Mouse (Mus musculus) testis, adult 2 months (tissue): ENCODE data around the gene Nup98. TPM values are rescaled to one million over a fixed set of nuclear protein-coding genes. Genes with fewer than 3 reads are reported as not detected.

Source experiments
- H3K27ac ChIP-seq: fragments of 200-500 bp; 2 replicates; pipeline ENCODE4 v1.5.1; 2012; ENCODE audit warnings: low read depth, low read length; ENCODE audit not compliant: control insufficient read depth, insufficient read depth
- H3K27me3 ChIP-seq: fragments of 200-500 bp; 2 replicates; pipeline ENCODE4 v1.6.1; 2012; ENCODE audit warnings: mild to moderate bottlenecking, low read length, moderate library complexity; ENCODE audit not compliant: control insufficient read depth, insufficient read depth
- H3K36me3 ChIP-seq: fragments of 200-500 bp; 2 replicates; pipeline ENCODE4 v1.6.1; 2012; ENCODE audit warnings: mild to moderate bottlenecking, low read length; ENCODE audit not compliant: control insufficient read depth, insufficient read depth
- H3K4me1 ChIP-seq: fragments of 200-500 bp; 2 replicates; pipeline ENCODE4 v1.6.1; 2012; ENCODE audit warnings: low read length; ENCODE audit not compliant: control insufficient read depth, insufficient read depth
- H3K4me3 ChIP-seq: fragments of 200-500 bp; 2 replicates; pipeline ENCODE4 v1.5.1; 2012; ENCODE audit warnings: low read depth, mild to moderate bottlenecking, low read length, moderate library complexity, mixed read lengths; ENCODE audit not compliant: control insufficient read depth
- CTCF ChIP-seq: fragments of 200-500 bp; IDR thresholded peaks from 2 replicates; pipeline ENCODE4 v1.5.1; 2012; ENCODE audit warnings: low read depth, mild to moderate bottlenecking, inconsistent platforms, low read length, moderate library complexity; ENCODE audit not compliant: control insufficient read depth, insufficient read depth, insufficient replicate concordance
- POLR2A ChIP-seq: fragments of 200-500 bp; IDR thresholded peaks from 2 replicates; pipeline ENCODE4 v1.6.1; 2012; ENCODE audit warnings: low read depth, mild to moderate bottlenecking, inconsistent platforms, low read length, moderate library complexity; ENCODE audit not compliant: control insufficient read depth
- polyA plus RNA-seq: library from polyadenylated mRNA; depleted of rRNA; stranded (reverse); fragments of >200 nt; gene quantifications from 2 replicates; pipeline ENCODE4 v1.2.3, GENCODE M21; 2012

Nup98 gene
- polyA plus RNA-seq, 1 experiment, result 126 TPM

DNA sequence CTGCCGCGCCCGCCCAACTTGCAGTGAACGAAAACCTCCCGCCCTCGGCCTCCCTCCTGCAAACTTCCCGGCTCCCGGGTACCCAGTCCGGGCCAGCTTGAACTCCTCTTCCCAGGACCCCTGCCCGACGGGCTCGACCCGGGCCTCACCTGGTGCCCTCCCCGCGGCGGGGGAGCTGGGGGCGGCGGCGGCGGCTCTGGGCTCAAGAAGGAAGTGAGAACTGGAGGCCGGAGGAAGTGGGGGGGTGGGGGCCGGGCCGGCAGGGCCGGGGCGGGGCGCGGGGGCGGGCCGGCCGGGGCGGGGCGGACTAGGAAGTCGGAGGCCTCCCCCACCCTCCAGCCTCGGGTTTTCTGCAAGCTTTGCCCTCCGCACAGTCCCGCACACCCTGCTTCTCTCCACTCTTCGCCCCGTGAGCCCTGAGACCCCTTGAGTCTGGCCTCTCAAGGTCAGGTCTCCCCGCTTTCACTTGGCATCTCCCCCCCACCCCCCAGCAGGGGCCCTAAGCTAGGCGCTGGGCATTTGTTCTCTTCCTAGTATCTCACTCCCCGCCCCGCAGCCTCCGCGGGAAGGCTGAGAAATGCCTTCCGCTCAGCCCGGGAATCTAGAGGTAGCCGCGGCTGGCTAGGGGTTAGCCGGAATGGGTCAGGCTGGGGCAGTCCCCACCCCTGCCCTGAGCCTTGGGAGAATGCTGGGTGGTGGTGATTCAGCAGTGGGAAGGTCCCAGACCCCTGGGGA, 40.1 kb upstream of the Nup98 start:
- Histone ChIP-seq H3K4me3 (peak overlapping the region; percentile 82), H3K4me1 (peaks cover 22% of the 10 kb centered on the region), H3K36me3 (no peaks in the 10 kb centered on the region), H3K27me3 (no peaks in the 10 kb centered on the region), H3K27ac (peak overlapping the region; percentile 81)
- TF ChIP-seq POLR2A (peak; percentile 74), CTCF (no peak)

DNA sequence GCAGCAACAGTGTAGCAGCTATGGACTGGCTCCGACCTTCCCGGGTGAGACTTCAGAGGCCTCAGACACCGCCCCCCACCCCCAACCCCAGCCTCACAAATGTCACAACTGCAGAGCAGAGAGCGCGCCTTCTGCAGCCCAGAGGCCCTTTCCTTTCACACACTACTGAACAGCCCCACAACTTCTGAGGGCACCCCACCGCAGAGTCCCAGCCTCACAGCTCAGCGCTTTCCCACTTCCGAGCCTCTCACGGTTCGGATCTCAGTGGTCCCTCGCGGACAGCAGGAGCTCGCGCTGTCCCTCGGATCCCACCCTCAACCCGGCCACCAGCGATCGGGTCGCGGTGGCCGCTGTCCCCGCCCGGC, 39.5 kb upstream of the Nup98 start:
- TF ChIP-seq POLR2A, result no peak
- TF ChIP-seq CTCF, result no peak

DNA sequence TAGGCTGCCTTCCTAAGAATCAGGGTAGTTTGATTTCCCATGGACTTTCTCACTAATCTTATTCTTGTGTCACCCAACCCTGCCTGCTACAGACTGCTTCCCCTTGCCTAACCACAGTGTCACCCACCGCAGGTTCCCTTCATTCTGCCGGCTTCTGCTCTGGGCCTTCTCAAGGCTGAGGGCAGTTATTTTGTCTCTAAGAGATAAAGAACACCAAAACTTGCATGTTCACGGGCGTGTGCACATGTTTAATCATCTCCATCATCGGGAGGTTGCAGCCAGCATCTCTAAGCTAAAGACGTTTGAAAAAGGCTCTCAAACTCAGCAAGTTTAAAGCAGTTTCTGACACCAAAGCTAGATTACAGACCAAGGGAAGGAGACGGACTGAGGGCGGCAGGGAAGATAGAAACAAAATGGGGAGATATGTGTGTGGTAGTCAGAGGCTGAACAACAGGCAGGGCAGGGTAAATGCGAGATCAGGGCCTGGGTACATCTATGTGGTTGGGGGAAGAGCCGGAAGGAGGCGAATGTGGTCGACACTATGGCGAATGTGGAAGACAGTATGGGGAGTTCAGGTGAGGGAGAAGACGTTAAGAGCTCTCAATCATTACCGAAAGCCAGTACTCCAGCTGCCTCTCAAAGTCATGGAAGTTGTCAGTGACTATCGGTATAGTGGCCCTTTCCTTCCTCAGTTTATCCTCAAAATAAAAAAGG, 38.9 kb upstream of the Nup98 start:
- Histone ChIP-seq H3K4me3 (peak overlapping the region; percentile 79), H3K27ac (no peak overlapping the region; the same call in 1 of the 2 replicates), H3K4me1 (peaks cover 26% of the 10 kb centered on the region), H3K36me3 (no peaks in the 10 kb centered on the region), H3K27me3 (no peaks in the 10 kb centered on the region)
- TF ChIP-seq CTCF, result no peak
- TF ChIP-seq POLR2A, result no peak

More for the DNA sequence above, 39.5 kb upstream of the Nup98 start:
- no peaks in the 10 kb centered on the region for H3K27me3 ChIP-seq
- peak overlapping the region; percentile 79 for H3K4me3 ChIP-seq
- no peaks in the 10 kb centered on the region for H3K36me3 ChIP-seq
- H3K27ac ChIP-seq, result peak overlapping the region; percentile 21; the same call in 1 of the 2 replicates
- peaks cover 22% of the 10 kb centered on the region for H3K4me1 ChIP-seq

DNA sequence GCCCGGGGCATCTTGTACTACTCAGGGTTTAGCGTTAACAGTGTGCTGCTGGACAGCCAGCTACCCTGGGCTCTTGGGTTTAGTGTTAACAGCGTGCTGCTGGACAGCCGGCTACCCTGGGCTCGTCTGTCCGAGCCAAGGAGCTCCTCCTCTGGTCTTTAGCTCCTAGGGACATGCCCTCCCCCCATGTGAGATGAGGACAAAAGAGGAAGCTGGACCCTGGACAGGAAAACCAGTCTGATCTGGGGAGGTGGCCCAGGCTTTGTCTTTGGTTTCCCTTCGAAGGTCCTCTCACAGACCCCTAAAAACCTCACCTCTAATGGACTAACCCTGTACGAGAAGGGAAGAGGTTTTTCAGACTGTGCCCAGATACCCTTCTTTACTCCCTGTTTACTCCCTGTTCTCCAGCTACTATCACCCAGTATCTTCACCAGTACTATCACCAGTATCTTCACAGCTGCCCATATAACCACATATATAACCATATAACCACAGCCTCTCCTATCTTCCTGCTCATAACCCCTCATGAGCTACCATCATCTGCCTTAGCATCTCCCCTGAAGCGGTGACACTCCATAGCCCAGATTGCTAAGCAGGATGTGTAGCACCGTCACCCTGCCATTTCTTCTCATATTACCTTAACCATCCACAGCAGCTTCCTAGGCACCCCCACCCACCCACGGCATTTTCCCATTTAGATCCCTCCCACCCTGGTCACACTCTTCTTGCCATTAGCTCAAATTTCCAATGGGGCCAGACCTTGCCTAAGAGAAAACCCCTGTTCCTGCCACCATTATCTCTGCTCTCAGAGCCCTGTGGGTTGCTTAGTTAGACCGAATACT, 37.2 kb upstream of the Nup98 start:
- H3K36me3 ChIP-seq, result no peaks in the 10 kb centered on the region
- H3K4me1 ChIP-seq, result peaks cover 26% of the 10 kb centered on the region
- no peak overlapping the region for H3K27ac ChIP-seq
- H3K27me3 ChIP-seq, result no peaks in the 10 kb centered on the region
- TF ChIP-seq POLR2A (no peak), CTCF (no peak)
- H3K4me3 ChIP-seq, result no peak overlapping the region

DNA sequence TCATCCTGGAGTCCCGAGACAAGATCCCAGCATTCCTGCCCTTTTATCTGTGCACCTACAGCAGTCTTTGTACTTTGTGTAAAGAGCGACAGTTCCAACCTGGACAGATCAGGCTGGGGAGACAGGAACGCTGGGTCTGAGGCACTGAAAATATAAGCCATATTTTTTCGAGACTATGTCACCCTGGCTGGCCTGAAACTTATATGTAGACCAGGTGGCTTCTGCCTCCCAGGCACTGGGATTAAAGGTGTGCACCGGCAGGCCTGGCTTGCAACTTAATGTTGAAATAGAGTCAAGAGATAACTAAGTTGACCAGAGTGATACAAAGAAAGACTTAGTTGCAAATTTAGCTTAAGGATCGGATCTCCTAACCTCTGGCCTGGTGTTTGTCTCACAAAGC, 36.3 kb upstream of the Nup98 start:
- Histone ChIP-seq H3K4me1 (peaks cover 26% of the 10 kb centered on the region), H3K27me3 (no peaks in the 10 kb centered on the region), H3K4me3 (no peak overlapping the region), H3K36me3 (no peaks in the 10 kb centered on the region), H3K27ac (no peak overlapping the region)
- TF ChIP-seq CTCF (no peak), POLR2A (no peak)

DNA sequence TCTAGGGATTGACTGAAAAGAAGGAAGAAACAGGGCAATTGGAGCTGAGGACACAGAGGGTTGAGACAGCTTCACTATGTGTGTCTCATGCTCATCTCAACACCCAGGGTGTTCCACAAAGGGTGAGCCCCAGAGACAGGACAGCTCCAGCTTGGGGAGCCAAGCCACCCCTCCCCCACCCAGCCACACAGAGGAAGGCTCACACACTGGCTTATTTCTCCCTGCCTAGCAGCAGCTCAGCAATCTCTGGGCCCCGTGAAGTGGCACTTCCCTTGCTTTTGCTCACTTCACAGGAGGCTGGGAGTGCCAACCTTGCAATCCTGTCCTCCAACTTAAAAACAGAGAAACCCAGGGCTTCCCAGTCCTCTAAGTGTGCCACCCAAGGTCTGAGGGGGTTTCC, 35.8 kb upstream of the Nup98 start:
- Histone ChIP-seq H3K4me1 (peaks cover 24% of the 10 kb centered on the region), H3K27me3 (no peaks in the 10 kb centered on the region), H3K36me3 (no peaks in the 10 kb centered on the region), H3K4me3 (no peak overlapping the region), H3K27ac (peak overlapping the region; percentile 52; the same call in 1 of the 2 replicates)
- no peak for TF ChIP-seq CTCF
- TF ChIP-seq POLR2A, result no peak
